Mouse (Mus musculus) common myeloid progenitor, adult 5-6 weeks (primary cell): ENCODE results near the gene Gm11172. TPM values are rescaled to one million over a fixed set of nuclear protein-coding genes. Genes with fewer than 3 reads are reported as not detected.
"Not testable (repeated sequence)": the region's sequence is repeated elsewhere in the genome, so short reads cannot be mapped to it uniquely, and the experiment has no call there.

Source experiments
- ATAC-seq: replicated peaks from 2 replicates; pipeline ENCODE4 v1.8.0; 2016; ENCODE audit warnings: low read depth, mild to moderate bottlenecking, moderate TSS enrichment, inconsistent platforms; ENCODE audit not compliant: poor library complexity, severe bottlenecking
- total RNA-seq: library from RNA; stranded (forward); fragments of 200-1000, 187-1606 nt; gene quantifications from 2 replicates; pipeline ENCODE4 v1.2.3, GENCODE M21; 2017

Gm11172 gene
- total RNA-seq, 1 experiment from 2014 or later: not detected

DNA sequence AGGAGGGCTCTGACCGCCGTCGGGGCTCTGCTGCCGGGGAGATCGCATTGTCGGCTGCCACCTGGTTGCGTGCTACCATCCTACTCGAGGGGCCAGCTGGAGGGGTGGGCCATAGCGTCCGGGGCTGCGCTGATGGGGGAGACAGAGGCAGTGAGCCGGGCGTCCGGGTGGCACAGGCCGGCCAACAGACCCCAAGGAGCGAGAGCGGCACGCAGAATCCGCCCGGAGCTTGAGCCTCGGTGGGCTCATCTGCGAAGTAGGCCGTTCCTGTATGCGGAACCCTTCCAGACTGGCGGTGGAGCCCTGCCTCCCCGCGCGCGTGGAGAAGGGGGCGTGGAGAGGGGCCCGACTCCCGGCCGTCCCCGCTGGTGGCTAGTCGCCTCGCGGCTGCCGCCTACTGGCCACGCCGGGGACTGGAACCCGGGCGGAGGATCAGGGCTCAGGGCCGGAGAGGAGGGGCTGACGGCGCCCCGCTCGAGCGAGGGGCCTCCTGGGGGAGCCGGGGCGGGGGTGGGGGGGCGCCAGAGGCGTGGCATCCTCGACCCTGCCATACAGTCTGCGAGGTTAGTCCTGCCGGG, 27.8 kb upstream of the Gm11172 start:
- ATAC-seq: peak; percentile 46

DNA sequence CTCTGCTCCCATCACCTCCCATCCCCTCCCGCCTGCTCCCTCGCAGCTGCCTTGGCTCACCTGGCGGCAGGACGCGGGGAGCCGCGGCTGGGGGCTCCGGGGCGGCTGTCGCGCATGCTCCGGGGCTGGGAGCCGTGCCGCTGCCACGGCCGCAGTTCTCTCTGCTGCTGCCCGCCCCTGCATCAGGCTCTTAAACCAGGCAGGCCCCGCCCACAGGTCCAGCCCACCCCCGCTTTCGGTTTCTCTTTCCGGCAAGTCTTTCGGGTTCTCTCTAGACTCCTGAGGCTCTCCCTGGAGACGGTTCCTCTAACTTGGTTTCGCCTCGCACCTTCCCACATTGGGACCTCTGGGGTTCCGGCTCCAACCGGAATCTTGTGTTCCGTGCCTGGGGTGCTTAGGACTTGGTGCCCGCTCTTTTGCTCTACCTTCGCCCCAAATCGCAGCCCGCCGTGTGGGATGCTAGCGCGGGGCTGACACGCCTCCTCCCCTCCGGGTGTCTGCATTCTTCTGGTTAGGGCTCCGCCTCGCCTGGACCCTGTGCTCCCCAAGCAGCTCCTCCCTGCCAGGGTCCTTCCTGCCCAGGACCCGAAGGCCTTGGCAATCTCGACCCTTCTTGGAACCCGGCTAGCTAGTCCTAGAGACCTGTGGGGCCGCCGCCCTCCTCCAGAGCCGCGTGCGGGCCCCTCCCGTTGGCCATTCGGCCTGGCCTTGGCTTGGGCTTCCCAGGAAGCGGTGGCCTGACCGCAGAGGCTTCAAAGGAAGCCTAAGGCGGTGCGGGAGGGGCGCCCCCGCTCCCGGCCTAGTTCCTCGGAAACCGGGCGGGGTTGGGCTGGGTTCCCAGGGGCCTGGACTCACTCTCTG, 27.1 kb upstream of the Gm11172 start, which contains the start of gene Socs1:
Gene Socs1 (minus strand): TSS at position 166 of the 861 bp plus-strand sequence.
- peak; percentile 61 for ATAC-seq

DNA sequence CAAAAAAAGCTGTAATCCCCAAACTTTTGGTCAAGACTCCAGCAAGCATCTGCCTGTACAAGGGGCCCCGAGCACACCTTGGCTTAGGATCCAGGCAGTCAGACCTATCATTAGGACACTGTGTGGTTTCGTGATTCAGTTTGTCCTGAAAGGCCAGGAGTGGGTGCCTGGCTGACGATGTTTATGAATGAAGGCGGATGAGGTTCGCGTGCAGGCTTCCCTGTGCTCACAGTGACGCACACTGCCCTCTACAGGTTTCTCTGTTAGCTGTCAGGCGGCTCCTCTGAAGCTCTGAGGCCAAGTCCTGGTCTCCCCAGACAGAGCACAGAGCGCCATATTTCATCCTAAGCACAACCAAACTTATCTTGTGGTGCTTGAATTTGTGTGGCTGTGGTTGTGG, 26.4 kb upstream of the Gm11172 start:
- peak; percentile 61 for ATAC-seq

DNA sequence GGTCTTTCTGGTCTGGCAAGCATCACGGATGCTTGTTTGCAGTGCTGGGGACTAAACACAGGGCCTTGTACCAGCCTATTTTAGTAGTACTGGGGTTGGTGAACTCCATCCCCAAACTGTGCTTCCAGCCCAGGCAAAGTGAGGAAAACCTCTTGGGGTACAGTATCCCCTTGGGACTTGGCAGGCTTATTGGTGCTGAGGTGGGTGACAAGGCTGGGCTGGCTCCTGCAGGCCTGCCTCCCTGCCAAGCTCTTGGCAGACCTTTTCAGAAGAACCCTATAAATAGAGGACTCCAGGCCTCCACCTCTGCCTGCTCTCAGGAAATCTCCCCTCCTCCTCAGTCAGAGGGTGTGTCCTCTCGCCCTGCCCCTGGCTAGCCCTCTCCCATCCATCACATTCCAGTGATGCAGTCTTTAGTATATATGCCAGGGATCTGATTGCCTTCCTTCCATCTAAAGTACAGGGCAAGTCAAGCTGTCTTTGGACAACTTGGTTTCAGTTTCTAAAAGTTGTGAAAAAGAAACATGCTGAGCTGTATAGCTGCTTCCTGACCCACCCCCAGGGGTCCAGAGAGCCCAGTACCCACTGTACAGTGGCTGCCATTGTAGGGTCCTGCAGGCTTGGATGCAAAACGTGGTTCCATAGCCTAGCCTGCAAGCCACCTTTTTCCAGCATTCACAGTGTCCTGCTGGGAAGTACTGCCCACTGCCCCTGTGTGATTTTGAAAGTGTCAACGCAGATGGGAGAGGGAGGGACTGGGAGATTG, 25.8 kb upstream of the Gm11172 start:
- no peak for ATAC-seq

DNA sequence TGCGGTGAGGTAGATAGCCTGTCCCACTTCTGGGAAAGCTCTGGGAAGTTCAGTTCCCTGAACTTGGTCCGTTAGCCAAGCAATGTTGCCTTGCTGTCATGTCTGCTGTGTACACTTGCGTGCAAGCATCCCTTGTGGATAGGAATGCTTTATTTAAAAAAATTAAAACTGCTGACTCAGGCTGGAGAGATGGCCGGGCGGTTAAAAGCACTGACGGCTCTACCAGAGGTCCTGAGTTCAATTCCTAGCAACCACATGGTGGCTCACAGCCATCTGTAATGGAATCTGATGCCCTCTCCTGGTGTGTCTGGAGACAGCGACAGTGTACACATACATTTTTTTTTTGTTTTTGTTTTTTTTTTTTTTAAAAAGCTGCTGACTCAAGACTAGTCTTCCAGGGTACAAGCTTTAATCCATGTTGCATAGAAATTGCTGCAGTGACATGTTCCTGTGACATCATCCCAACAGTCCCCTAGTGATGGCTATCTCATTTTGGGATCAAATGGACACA, 25.1 kb upstream of the Gm11172 start:
- ATAC-seq: no peak

DNA sequence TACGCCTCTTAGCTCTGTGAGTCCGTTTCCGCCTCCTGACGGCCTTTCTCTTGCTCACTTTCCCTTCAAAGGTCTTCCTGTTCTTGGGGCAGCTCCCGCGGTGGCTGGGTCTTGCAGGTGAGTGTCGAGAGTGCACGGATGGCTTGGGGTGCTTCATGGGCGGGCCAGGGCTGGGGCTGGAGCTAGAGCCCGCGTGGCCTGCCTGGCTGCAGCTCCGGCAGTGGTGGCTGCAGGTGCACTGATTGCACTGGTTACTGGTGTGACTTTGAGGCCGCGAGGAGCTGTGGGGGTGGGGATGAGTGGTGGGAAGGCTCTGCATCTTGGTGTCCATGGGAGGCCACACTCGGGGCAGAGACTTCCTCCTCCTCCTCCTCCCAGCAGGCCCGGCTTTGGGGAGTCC, 24.4 kb upstream of the Gm11172 start, which contains the start of gene Tnp2:
Gene Tnp2 (minus strand): TSS at position 390 of the 400 bp plus-strand sequence.
- no peak for ATAC-seq

DNA sequence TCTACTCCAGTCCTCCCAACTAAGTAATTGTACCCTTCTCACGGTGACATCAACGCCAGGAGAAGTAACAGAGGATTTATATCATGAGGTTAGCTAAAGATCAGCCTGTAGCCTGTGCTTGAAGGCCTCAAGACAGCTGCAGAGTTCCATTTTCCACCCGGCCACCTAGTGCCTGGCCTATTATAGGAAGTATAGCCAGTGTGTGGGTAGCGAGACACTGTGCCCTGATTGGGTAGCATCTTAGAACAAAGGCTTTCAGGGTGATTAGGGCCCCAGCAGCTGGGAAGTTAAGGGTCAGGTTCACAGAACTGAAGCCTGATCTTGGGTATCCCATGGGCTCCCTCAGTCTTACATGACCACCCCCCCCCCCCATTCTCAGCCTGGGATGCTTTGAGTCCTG, 23.8 kb upstream of the Gm11172 start:
- no peak for ATAC-seq

DNA sequence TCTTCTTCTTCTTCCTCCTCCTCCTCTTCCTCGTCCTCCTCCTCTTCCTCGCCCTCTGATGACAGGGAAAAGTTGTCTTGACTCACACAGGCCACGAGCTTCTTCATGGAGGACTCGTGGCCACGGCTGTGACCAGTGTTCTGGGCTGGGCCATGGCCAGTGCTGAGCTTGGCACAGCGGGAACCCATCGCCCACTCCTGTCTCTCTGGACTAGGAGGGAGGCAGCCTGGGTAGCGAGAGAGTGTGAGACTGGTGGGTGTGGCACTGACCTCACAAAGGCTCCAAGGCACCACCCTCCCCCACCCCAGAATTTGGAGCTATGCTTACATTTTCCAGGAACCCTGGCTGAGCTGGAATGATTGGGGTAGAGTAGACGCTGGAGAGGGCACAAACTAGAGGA, 22.0 kb upstream of the Gm11172 start, which contains the start of gene Prm3:
Gene Prm3 (minus strand): TSS at position 213 of the 400 bp plus-strand sequence.
- ATAC-seq: no peak

DNA sequence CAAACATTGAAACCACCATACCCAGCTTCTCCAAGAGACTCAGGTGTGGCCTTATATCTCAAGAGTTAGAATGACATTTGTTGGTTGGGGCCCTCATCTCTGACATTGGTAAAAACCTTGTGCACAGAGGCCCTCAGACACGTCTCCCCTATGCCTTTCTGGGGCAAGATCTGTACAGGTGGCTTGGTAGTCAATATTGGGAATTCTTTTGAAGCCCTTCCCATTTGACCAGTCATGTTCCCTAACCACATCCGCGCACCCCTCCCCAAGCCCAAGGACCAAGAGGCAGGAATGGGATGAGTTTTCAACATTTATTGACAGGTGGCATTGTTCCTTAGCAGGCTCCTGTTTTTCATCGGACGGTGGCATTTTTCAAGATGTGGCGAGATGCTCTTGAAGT, 16.7 kb upstream of the Gm11172 start, which contains the start of gene Prm2:
Gene Prm2 (minus strand): TSS at position 101 of the 400 bp plus-strand sequence.
- ATAC-seq: no peak

DNA sequence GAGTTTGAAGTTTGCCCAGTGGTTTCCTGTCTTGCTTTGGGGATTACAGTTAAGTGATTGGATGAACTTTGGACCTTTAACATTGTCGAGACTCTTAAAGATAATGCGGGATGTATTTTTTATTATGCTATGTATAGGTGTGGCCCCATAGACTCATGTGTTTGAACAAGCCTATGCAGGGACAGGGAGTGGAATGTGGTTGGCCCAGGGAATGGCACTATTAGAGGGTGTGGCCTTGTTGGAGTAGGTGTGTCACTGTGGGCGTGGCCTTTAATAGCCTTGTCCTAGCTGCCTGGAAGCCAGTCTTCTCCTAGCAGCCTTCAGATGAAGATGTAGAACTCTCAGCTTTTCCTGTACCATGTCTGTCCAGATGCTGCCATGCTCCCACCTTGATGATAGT, 10.3 kb upstream of the Gm11172 start:
- not testable (repeated sequence) for ATAC-seq

DNA sequence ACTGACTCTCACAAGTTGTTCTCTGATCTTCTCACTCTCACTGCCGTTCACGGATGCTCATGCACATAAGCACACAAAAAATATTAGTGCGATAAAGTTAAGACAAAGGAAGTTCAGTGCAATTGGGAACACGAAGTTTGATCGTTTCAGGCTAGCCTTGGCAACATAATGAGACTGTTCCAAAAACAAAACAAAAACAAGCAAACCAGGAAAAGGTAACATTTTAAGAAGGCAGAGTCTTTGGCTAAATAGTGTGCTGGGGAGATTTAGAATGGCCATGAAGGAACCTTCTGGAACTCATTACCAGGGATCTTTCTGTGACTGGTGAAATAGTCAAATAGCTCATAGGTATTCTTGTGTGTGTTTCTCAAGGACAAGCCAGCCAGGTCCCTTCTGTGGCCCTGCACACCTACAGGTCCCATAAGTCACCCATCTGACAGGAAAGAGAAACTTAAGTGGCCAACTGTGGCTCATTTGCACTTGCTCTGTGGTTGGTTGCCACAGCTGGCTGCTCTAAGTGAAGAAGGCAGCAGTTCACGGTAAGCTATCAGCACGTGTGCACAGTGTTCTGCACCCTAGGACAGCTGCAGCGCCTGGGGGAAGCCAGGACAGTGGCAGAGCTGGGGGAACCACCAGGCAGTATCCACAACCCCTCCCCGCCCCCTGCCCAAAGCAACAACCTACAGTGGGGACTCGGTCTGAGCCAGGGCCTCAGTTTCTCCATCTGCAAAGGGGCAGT, 6.8 kb upstream of the Gm11172 start, which contains the start of gene Prm1:
Gene Prm1 (minus strand): TSS at position 51 of the 739 bp plus-strand sequence.
- ATAC-seq: 0 out of 2 replicates have a peak, but pooled peaks have one; percentile 42

DNA sequence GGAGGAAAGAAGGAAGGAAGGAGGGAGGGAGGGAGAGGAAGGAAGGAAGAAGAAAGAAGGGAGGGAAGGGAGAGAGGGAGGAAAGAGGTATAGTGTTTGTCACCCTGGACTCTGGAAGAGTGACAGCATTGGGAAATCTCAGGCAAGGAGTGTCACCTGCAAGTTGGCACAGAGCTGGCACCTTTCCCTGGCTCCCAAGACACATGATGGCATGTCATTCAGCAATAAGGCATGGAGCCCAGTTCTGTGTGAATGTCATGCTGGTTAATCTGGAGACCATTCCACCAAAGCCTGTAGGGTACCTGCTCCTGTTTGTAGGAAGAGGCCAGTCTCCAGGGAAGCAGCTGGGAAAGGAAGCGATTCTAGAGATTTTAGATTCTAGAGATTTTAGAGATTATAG, 2.3 kb upstream of the Gm11172 start:
- no peak for ATAC-seq

DNA sequence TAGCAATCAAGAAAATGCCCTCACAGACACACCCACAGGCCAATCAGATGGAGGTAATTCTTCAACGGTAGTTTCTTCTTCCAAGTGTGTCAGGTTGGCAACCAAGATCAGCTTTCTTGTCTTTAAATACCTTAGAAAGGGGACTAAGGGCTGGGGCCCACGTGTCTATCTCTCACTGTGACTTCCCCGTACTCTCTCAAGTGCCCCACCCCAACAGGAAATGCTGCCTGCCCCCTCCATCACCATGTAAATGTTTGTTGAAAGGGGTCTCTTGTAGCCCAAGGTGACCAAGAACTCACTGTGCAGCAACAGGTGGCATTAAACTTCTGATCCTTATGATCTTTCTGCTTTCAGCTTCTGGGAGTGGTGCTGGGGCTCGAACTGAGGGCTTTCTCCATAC, 1.0 kb downstream of the Gm11172 start:
- no peak for ATAC-seq

DNA sequence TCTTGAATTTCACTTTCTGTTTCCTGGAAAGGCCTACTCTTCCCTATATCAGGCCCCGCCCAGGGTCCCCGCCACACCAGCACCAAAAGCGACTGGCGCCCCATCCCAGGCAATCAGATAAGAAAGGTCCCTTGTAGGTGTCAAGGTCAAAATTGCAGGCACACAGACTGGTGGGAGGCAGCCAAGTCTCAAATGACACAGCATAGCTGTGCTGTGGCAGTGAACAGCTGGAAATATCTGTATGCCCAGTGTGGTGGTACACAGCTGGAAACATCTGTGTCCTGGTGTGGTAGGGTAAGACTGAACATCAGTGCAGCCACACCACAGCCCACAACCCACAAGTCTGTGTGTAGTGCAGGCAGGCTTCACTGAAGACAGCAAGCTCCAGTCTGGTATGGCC, 2.1 kb downstream of the Gm11172 start:
- peak; percentile 85 for ATAC-seq

DNA sequence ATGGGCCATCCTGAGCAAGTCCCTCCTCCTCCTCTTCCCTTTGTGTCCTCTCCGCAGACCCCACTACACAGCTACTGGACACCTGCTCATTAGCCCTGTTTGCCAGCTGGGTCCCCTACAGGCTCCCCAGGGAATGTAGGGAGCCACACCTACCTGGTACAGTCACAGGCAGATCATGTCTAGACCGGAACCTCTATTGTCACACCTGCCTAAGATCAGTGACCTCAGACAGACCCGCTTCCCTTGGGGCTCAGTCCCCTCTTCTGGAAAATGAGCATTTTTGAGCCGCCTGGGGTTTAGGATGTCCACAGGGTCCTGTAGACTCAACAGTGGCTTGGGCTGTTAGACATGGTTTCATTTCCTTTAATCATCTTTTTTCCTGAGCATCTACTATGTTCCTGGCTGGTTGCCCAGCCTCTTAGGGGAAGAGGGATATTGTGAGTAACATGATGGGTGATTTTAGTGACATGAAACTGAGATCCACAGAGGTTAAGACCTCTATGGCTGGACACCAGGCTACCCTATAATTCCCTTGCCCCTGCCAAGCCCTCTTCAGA, 5.9 kb downstream of the Gm11172 start:
- ATAC-seq: 0 out of 2 replicates have a peak, but pooled peaks have one; percentile 17

DNA sequence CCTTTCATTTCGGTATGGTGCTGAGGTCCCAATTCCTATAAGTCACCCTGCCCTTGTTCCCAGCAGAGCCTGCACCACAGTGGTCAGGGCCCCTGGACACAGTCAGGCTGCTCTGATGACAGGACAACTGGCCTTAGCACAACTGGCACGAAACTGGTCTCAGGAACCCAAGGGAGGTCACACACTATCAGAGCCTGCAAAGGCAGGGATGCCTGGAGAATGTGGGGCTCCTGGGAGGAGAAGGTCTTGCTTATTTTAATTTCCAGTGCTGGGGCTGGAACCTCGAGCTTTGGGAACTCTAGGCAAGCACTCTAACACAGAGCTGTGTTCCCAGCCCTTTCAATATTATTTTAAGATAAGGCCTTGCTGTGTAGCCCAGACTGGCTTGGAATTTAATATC, 7.3 kb downstream of the Gm11172 start:
- no peak for ATAC-seq

DNA sequence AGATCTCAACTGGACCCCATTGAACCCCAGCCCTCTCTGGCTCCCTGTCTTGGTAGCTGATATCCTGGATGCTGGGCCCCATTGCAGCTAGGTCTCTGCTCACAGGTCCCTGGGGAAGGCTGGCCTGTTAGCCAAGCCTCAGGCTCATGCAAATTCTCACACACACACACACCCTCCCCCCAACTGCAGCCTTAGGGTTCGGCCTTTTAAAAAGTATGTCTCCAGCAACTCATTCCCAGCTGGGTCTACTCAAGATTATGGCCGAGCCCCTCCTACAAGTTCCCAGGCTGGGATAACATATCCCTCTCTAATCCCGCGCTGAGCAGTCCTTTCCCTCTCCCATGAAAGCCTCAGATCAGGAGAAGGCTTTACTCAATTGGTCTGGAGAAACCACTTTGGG, 8.7 kb downstream of the Gm11172 start:
- no peak for ATAC-seq

DNA sequence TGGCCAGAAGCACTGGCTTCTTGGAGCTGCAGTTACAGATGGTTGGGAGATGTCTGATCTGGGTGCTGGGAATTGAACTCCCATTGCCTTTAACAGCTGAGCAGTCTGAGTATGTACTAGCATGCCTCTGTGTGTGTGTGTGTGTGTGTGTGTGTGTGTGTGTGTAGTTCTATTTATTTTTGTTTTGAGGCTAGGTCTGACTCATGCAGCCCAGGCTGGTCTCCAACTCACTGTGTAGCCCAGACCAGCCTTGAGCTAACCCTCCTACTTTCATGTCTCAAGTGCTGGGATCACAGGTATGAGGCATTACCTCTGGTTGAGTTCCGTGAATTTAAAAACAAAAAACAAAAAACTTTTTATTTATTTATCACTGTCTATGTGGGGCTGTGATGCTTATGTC, 11.8 kb downstream of the Gm11172 start:
- no peak for ATAC-seq

DNA sequence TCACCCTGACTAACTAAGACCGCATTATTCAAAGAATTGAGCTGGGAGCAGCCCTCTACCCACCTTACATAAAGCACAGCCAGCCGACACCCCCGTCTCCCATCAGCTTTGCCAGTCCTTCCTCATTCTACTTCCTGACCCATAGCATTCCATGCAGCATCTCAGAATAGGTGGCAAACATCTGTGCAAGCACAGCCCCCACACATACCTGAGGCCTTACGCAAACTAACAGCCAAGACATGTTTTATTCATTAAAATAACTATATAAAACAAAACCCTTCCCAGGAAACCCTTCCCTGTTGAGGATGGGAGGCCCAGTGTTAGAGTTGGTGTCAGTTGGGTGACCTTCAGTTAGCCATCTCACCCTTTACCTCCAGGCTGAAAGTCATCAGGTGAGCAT, 13.1 kb downstream of the Gm11172 start:
- ATAC-seq: no peak
